Mouse (Mus musculus) heart, adult 11 months (tissue): ENCODE data around the gene Ppm1l.
"Not testable (repeated sequence)": the region's sequence is repeated elsewhere in the genome, so short reads cannot be mapped to it uniquely, and the experiment has no call there.

ENCODE experiments used
- DNase-seq: peaks from one replicate; pipeline ENCODE4 v3.0.0; 2022

Ppm1l gene

GRCm38 (mm10) chr3:69373544-69374306 is 57.1 kb downstream of the Ppm1l start:
- peak; percentile 30 for DNase-seq

- peak; percentile 67 for DNase-seq
Measured at GRCm38 (mm10) chr3:69374538-69374937, 57.9 kb downstream of the Ppm1l start.

GRCm38 (mm10) chr3:69374983-69375382 is 58.3 kb downstream of the Ppm1l start:
- DNase-seq, result no peak

- no peak for DNase-seq
Measured at GRCm38 (mm10) chr3:69381213-69381612, 64.6 kb downstream of the Ppm1l start.

- not testable (repeated sequence) for DNase-seq
Measured at GRCm38 (mm10) chr3:69391834-69392233, 75.2 kb downstream of the Ppm1l start.

- DNase-seq, result no peak
Measured at GRCm38 (mm10) chr3:69392298-69392697, 75.6 kb downstream of the Ppm1l start.

- peak; percentile 90 for DNase-seq
Measured at GRCm38 (mm10) chr3:69393079-69393478, 76.4 kb downstream of the Ppm1l start.

GRCm38 (mm10) chr3:69393991-69394390 is 77.3 kb downstream of the Ppm1l start:
- DNase-seq, result peak; percentile 91

GRCm38 (mm10) chr3:69395084-69395483 is 78.4 kb downstream of the Ppm1l start:
- DNase-seq, result no peak

- DNase-seq, result no peak
Measured at GRCm38 (mm10) chr3:69397733-69398132, 81.1 kb downstream of the Ppm1l start.

- no peak for DNase-seq
Measured at GRCm38 (mm10) chr3:69399336-69399735, 82.7 kb downstream of the Ppm1l start.

- no peak for DNase-seq
Measured at GRCm38 (mm10) chr3:69403196-69403595, 86.5 kb downstream of the Ppm1l start.

- no peak for DNase-seq
Measured at GRCm38 (mm10) chr3:69406210-69406895, 89.7 kb downstream of the Ppm1l start.

GRCm38 (mm10) chr3:69408064-69408463 is 91.4 kb downstream of the Ppm1l start:
- no peak for DNase-seq

GRCm38 (mm10) chr3:69416112-69416511 is 99.5 kb downstream of the Ppm1l start:
- DNase-seq, result no peak

- no peak for DNase-seq
Measured at GRCm38 (mm10) chr3:69422741-69423140, 106.1 kb downstream of the Ppm1l start.

- no peak for DNase-seq
Measured at GRCm38 (mm10) chr3:69423371-69423770, 106.7 kb downstream of the Ppm1l start.

GRCm38 (mm10) chr3:69424781-69425180 is 108.1 kb downstream of the Ppm1l start:
- DNase-seq, result not testable (repeated sequence)

- no peak for DNase-seq
Measured at GRCm38 (mm10) chr3:69427259-69427658, 110.6 kb downstream of the Ppm1l start.

- no peak for DNase-seq
Measured at GRCm38 (mm10) chr3:69428221-69428620, 111.6 kb downstream of the Ppm1l start.

- no peak for DNase-seq
Measured at GRCm38 (mm10) chr3:69429319-69429718, 112.7 kb downstream of the Ppm1l start.

GRCm38 (mm10) chr3:69433580-69433979 is 116.9 kb downstream of the Ppm1l start:
- DNase-seq, result no peak

GRCm38 (mm10) chr3:69438773-69439514 is 122.3 kb downstream of the Ppm1l start:
- no peak for DNase-seq

GRCm38 (mm10) chr3:69440761-69441160 is 124.1 kb downstream of the Ppm1l start:
- no peak for DNase-seq
